Mouse (Mus musculus) left cerebral cortex, adult 8-10 months (tissue): Measurements from ENCODE around the gene Patj. TPM values are rescaled to one million over a fixed set of nuclear protein-coding genes. Genes with fewer than 3 reads are reported as not detected.
"Not testable (repeated sequence)": the region's sequence is repeated elsewhere in the genome, so short reads cannot be mapped to it uniquely, and the experiment has no call there.

Experiments used
- DNase-seq, 2 experiments: peaks; one replicate each; pipeline ENCODE4 v3.0.0; 2022; ENCODE audit warnings: low spot score in 2 of 2
- total RNA-seq, 4 experiments: library from RNA; stranded (reverse); gene quantifications; 2 replicates each; pipeline ENCODE4 v1.2.4; 2022

The Patj gene
- total RNA-seq, 4 experiments from 2014 or later = 11.8 to 20.9 (median 16.6) TPM

GRCm38 (mm10) chr4:98722454-98722853, 326.9 kb downstream of the Patj start:
- peak in 1 of 2 experiments; percentile 57 for DNase-seq

GRCm38 (mm10) chr4:98724682-98725081, 329.1 kb downstream of the Patj start:
- DNase-seq = not testable (repeated sequence)

GRCm38 (mm10) chr4:98725439-98725838, 329.9 kb downstream of the Patj start:
- no peak for DNase-seq

GRCm38 (mm10) chr4:98726590-98727237, 331.1 kb downstream of the Patj start, which contains the start of gene L1td1:
TSS of gene L1td1 (plus strand) at chr4:98726734.
- DNase-seq = no peak

GRCm38 (mm10) chr4:98727295-98727958, 331.8 kb downstream of the Patj start:
- DNase-seq = no peak

- no peak for DNase-seq
Observed at GRCm38 (mm10) chr4:98727959-98728347, 332.4 kb downstream of the Patj start.

GRCm38 (mm10) chr4:98728716-98729115, 333.1 kb downstream of the Patj start:
- DNase-seq = no peak

GRCm38 (mm10) chr4:98733660-98734059, 338.1 kb downstream of the Patj start:
- no peak for DNase-seq

- no peak for DNase-seq
Observed at GRCm38 (mm10) chr4:98739753-98740152, 344.2 kb downstream of the Patj start.

- DNase-seq = no peak
Observed at GRCm38 (mm10) chr4:98743209-98743905, 347.8 kb downstream of the Patj start.

- no peak for DNase-seq
Observed at GRCm38 (mm10) chr4:98743906-98744210, 348.3 kb downstream of the Patj start.

- no peak for DNase-seq
Observed at GRCm38 (mm10) chr4:98754456-98754855, 358.9 kb downstream of the Patj start.

- DNase-seq = no peak
Observed at GRCm38 (mm10) chr4:98756141-98756540, 360.6 kb downstream of the Patj start.

GRCm38 (mm10) chr4:98758012-98758821, 362.6 kb downstream of the Patj start:
- no peak for DNase-seq

GRCm38 (mm10) chr4:98758872-98759518, 363.4 kb downstream of the Patj start:
- DNase-seq = no peak

- DNase-seq = no peak
Observed at GRCm38 (mm10) chr4:98767134-98768133, 371.8 kb downstream of the Patj start.
